Mouse (Mus musculus) intestine, embryonic 14.5 days (tissue): Measurements from ENCODE around the gene Bbx. TPM values are rescaled to one million over a fixed set of nuclear protein-coding genes. Genes with fewer than 3 reads are reported as not detected.
A peak's percentile ranks its signal among the peaks of the same experiment; 100 is the strongest.

Source experiments
- ATAC-seq: fragments of 200-750 bp; cut with Nextera tagmentation; replicated peaks from 2 replicates; pipeline ENCODE4 v1.8.0; 2017; ENCODE audit warnings: low read depth, moderate number of reproducible peaks, moderate TSS enrichment, moderate library complexity; ENCODE audit not compliant: low FRiP score, low TSS enrichment
- DNase-seq: peaks from one replicate; pipeline ENCODE4 v3.0.0-alpha.2; 2018; ENCODE audit warnings: low spot score
- H3K27ac ChIP-seq: fragments of 300-500 bp; sonication (generic); 2 replicates; pipeline ENCODE4 v1.5.1; 2014; ENCODE audit warnings: low read depth, mild to moderate bottlenecking, control low read depth
- H3K27me3 ChIP-seq: fragments of 300-500 bp; sonication (generic); replicated peaks from 2 replicates; pipeline ENCODE4 v1.6.1; 2014; ENCODE audit warnings: low read length, control low read depth; ENCODE audit not compliant: control insufficient read depth, insufficient read depth
- H3K36me3 ChIP-seq: fragments of 300-500 bp; sonication (generic); 2 replicates; pipeline ENCODE4 v1.6.1; 2014; ENCODE audit warnings: low read length, control low read depth; ENCODE audit not compliant: control insufficient read depth, insufficient read depth
- H3K4me1 ChIP-seq: fragments of 300-500 bp; sonication (generic); replicated peaks from 2 replicates; pipeline ENCODE4 v1.6.1; 2014; ENCODE audit warnings: low read length, control low read depth, mixed read lengths; ENCODE audit not compliant: control insufficient read depth, insufficient read depth
- H3K4me2 ChIP-seq: fragments of 300-500 bp; sonication (generic); 2 replicates; pipeline ENCODE4 v1.6.1; 2014; ENCODE audit warnings: low read length
- H3K4me3 ChIP-seq: fragments of 300-500 bp; sonication (generic); 2 replicates; pipeline ENCODE4 v1.5.1; 2014; ENCODE audit warnings: low read depth, low read length, control low read depth, mixed read lengths
- H3K9ac ChIP-seq: fragments of 300-500 bp; sonication (generic); 2 replicates; pipeline ENCODE4 v1.6.1; 2014; ENCODE audit warnings: mild to moderate bottlenecking, low read length
- H3K9me3 ChIP-seq: fragments of 300-500 bp; sonication (generic); 2 replicates; pipeline ENCODE4 v1.6.1; 2016; ENCODE audit warnings: low read length, control low read depth; ENCODE audit not compliant: control insufficient read depth
- WGBS: fragments of 180-500 bp; shearing (Covaris S2); extraction: QIAGEN DNeasy Blood & Tissue Kit; methylation state at CpG from one replicate; pipeline ENCODE4 v1.1.7; 2014; 5-methylcytosine and 5-hydroxymethylcytosine counted together
- polyA plus RNA-seq: library from polyadenylated mRNA; unstranded; fragments of >200 nt; fragmentation: Nextera tagmentation; extraction: Ambion mirVana; gene quantifications from 2 replicates; pipeline ENCODE4 v1.2.1, GENCODE M21; 2014

Bbx gene
- polyA plus RNA-seq, 1 experiment from 2014 or later, result 34.0 TPM

DNA sequence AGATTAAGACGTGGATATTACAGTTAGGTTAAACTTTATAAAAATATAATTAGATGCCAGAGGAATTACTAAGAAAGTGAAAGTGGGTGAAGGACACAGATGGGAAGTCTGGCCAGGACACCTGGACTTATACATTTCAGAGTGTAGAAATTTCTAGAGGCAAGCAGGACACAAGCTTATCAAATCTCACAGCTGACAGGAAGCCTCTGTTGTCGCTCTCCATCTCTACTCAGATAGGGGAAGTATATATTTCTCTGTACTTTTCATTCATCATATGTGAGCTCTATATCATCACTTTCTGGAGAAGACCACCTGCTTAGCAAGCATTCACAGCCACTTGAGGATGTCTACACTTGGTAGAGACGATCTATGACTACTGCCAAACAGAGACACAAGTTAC is 113.9 kb downstream of the Bbx start:
- no peak for DNase-seq
- no peak overlapping the region for H3K9ac ChIP-seq
- 83% methylated on average over 3 of the region's 3 CpGs for WGBS
- no peak for ATAC-seq
- H3K4me1 ChIP-seq, result no peaks in the 10 kb centered on the region
- no peak overlapping the region for H3K4me2 ChIP-seq
- H3K36me3 ChIP-seq, result no peaks in the 10 kb centered on the region
- H3K9me3 ChIP-seq, result no peaks in the 10 kb centered on the region
- H3K27ac ChIP-seq, result no peak overlapping the region
- no peaks in the 10 kb centered on the region for H3K27me3 ChIP-seq
- H3K4me3 ChIP-seq, result no peak overlapping the region

DNA sequence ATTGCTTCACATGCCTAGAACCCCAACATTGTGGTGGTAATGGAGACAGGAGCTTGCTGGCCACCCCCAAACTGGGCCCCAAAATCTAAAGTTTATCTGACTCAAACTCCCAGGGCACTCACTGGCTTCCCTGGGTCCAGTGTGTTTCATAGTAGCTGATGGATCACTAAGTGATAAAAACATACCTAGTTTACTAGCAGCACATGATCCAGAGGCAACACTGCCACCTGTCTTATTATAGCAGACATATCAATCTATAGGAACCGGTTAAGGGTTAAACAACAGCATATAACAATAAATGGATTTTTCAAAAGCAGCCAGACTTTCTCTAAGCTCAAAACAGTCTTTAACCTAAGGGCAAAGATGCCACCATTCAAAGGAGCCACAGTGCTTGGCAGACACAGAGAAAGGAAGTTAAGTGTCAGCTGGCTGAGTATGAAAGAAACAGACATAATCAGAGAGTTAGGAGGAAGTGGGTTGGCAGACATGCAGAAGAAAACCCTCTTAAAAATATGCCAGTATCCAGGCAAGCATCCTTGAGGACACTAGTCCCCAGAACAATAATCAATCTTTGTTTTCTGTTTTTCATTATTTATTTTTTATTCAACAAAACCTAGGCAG is 116.7 kb downstream of the Bbx start:
- H3K27ac ChIP-seq, result no peak overlapping the region
- ATAC-seq (no peak), DNase-seq (no peak)
- no peak overlapping the region for H3K4me3 ChIP-seq
- H3K4me2 ChIP-seq, result no peak overlapping the region
- H3K9me3 ChIP-seq, result no peaks in the 10 kb centered on the region
- 85% methylated on average over 1 of the region's 1 CpGs for WGBS
- no peak overlapping the region for H3K9ac ChIP-seq
- H3K27me3 ChIP-seq, result no peaks in the 10 kb centered on the region
- H3K4me1 ChIP-seq, result no peaks in the 10 kb centered on the region
- H3K36me3 ChIP-seq, result no peaks in the 10 kb centered on the region

DNA sequence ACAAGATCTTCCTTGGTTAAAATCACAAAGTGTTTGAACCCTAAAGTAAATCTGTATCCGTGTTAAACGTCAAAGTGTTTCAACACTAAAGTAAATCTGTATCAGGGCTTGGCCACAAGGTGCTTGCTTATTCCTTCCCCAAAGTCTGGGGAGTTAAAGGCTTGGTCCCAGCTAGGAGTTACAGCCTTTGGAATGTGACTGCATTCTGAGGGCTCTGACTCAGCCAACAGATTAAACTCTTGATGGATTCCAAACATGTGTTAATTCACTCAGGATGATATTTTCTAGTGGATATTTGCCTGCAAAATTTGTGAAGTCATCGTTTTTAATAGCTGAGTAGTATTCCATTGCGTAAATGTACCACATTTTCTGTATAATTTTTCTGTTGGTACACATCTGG is 120.6 kb downstream of the Bbx start:
- Histone ChIP-seq H3K4me1 (peaks cover 6% of the 10 kb centered on the region; the same call in 1 of the 2 replicates), H3K4me2 (no peak overlapping the region), H3K9me3 (no peaks in the 10 kb centered on the region), H3K27ac (no peak overlapping the region), H3K36me3 (no peaks in the 10 kb centered on the region), H3K9ac (no peak overlapping the region), H3K4me3 (no peak overlapping the region), H3K27me3 (no peaks in the 10 kb centered on the region)
- WGBS, result 73% methylated on average over 4 of the region's 4 CpGs
- ATAC-seq (no peak), DNase-seq (no peak)

DNA sequence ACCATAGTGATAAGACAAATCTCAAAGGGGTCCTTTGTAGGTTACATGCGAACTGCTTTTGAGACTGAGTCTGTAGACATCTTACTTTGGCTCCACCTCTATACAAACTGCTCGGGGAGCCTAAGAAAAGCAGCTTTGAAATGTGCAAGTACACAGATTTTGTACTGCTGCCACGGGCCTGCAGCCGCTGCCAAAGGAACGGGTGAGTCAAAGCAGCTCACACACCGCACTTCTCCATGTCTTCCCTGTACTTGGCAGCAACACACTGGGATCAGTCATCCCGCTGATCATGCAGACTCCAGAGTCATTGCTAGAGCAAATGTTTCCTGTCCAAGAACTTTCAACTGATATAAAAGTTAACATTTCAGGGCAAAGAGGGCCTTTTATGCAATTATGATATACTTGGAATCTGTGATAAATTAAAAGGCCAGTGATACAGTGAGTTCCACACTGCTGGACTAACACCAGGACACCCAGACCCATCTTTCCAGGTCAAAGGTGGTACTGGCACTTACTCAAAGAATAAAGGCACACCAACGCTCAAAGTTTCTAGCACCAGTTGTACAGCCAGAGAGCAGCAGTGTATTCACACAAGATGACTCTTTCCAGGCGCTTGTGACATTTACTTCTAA is 122.7 kb downstream of the Bbx start:
- no peaks in the 10 kb centered on the region for H3K27me3 ChIP-seq
- 57% methylated on average over 9 of the region's 9 CpGs for WGBS
- no peak overlapping the region for H3K27ac ChIP-seq
- DNase-seq, result peak; percentile 60
- H3K4me3 ChIP-seq, result no peak overlapping the region
- H3K4me2 ChIP-seq, result no peak overlapping the region
- H3K36me3 ChIP-seq, result no peaks in the 10 kb centered on the region
- peaks cover 6% of the 10 kb centered on the region; the same call in 1 of the 2 replicates for H3K4me1 ChIP-seq
- H3K9me3 ChIP-seq, result no peaks in the 10 kb centered on the region
- 0 out of 2 replicates have a peak, but pooled peaks have one; percentile 36 for ATAC-seq
- H3K9ac ChIP-seq, result no peak overlapping the region

DNA sequence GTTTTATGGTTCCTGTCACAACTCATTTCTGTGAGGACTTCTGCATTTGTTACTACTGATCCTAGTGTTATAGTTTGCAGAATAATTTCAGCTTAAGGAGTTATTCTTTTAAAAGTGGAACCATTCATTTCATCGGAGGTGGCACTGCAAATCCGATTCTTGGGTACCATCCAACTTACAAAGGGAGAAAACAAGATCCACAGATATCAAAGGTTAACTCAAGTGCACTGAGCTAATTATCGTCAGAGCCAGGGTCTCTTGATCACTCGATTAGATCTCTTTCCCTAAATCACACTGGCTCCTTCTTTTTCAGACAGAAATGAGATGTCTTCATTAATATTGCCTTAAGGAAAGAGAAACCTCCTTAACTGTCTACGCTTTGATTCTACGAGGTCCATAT is 123.9 kb downstream of the Bbx start:
- H3K36me3 ChIP-seq, result no peaks in the 10 kb centered on the region
- no peak overlapping the region for H3K4me2 ChIP-seq
- no peaks in the 10 kb centered on the region for H3K9me3 ChIP-seq
- DNase-seq (no peak), ATAC-seq (no peak)
- no peak overlapping the region for H3K4me3 ChIP-seq
- H3K27ac ChIP-seq, result no peak overlapping the region
- no peaks in the 10 kb centered on the region for H3K27me3 ChIP-seq
- peaks cover 6% of the 10 kb centered on the region; the same call in 1 of the 2 replicates for H3K4me1 ChIP-seq
- 84% methylated on average over 6 of the region's 6 CpGs for WGBS
- no peak overlapping the region for H3K9ac ChIP-seq

DNA sequence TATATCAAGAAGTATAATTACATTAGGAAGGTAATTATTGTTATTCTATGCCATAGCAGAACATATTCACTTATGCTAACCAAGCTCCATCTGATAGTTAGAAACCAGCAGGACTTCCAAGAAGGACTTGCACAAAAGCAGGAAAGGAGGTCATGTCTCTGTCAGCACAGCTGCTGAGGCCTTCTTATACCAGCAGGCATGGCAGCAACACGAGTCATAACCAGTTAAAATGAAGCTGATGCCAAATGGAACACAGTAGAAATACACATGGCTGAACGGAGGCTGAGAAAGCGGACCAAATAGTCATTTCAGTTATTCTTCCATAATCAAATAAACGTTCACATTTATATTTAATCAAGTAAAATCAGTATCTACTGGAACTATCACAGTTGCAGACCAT is 125.0 kb downstream of the Bbx start:
- Histone ChIP-seq H3K9ac (no peak overlapping the region), H3K9me3 (no peaks in the 10 kb centered on the region), H3K4me1 (peaks cover 6% of the 10 kb centered on the region; the same call in 1 of the 2 replicates), H3K36me3 (no peaks in the 10 kb centered on the region), H3K4me3 (no peak overlapping the region), H3K27me3 (no peaks in the 10 kb centered on the region), H3K4me2 (no peak overlapping the region), H3K27ac (no peak overlapping the region)
- DNase-seq, result no peak
- WGBS, result 84% methylated on average over 4 of the region's 4 CpGs
- ATAC-seq, result no peak

DNA sequence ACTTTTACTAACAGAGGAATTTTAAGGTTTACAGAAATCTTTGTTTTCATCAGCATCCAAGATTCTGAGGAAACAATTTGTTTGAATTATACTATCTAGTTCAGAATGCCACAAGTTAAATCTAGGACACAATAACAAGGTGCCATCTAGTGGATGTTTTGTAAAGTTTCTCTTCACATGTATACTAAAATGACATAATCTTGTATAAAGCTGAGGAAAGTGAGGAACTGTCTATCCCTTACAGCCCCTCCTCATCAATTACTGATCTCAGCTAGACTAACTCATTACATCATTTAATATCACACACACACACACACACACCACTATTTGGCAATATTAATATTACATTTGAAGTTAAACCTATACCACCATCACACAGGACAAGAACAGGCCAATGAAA is 125.5 kb downstream of the Bbx start:
- ATAC-seq, result no peak
- H3K4me2 ChIP-seq, result no peak overlapping the region
- no peak overlapping the region for H3K27ac ChIP-seq
- H3K9ac ChIP-seq, result no peak overlapping the region
- no peaks in the 10 kb centered on the region for H3K9me3 ChIP-seq
- no peaks in the 10 kb centered on the region for H3K36me3 ChIP-seq
- no peaks in the 10 kb centered on the region for H3K27me3 ChIP-seq
- DNase-seq, result no peak
- H3K4me3 ChIP-seq, result no peak overlapping the region
- H3K4me1 ChIP-seq, result peaks cover 6% of the 10 kb centered on the region; the same call in 1 of the 2 replicates

DNA sequence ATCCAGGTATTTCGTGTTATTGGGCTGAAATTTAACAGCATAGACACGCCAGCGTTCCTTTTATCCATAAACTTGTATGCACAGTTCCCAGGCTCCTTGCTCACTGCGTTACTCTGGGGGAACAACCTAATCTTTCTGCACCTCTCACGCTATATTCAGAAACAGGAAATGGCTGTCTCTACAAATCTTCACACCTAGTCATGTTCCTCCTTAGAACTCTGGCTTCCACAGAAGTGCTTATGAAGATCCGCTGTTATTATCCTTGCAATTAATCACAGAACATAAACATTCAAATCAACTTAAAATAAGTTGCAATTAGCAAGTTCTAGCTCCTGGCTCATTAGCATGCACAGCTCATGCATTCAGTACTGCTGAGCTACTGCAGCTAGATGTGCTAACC is 127.0 kb downstream of the Bbx start:
- no peak overlapping the region for H3K27ac ChIP-seq
- no peak overlapping the region for H3K9ac ChIP-seq
- no peak overlapping the region for H3K4me2 ChIP-seq
- DNase-seq (no peak), ATAC-seq (no peak)
- no peaks in the 10 kb centered on the region for H3K9me3 ChIP-seq
- no peaks in the 10 kb centered on the region for H3K36me3 ChIP-seq
- 71% methylated on average over 6 of the region's 6 CpGs for WGBS
- no peaks in the 10 kb centered on the region for H3K27me3 ChIP-seq
- H3K4me1 ChIP-seq, result peaks cover 6% of the 10 kb centered on the region; the same call in 1 of the 2 replicates
- H3K4me3 ChIP-seq, result no peak overlapping the region

DNA sequence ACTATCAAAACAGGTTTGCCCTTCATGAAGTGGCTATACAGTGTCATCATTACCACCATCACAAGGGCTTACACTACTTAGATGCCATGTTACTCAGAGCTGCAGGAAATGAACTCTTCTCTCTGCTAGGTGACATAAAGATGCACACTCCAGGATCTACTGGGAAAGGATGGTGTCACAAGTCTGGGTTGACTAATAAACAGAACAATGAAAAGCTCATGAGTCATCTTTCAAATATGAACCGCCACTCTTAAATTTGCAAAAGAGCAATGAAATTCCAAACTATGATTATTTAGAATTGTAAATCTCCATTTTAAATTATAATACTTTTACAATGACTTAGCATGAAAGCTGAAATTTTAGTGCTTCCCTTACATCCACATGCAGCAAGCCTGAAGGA is 129.6 kb downstream of the Bbx start:
- H3K9ac ChIP-seq, result no peak overlapping the region
- no peak overlapping the region for H3K4me2 ChIP-seq
- DNase-seq (no peak), ATAC-seq (no peak)
- H3K9me3 ChIP-seq, result no peaks in the 10 kb centered on the region
- H3K4me1 ChIP-seq, result no peaks in the 10 kb centered on the region
- 97% methylated on average over 1 of the region's 1 CpGs for WGBS
- no peak overlapping the region for H3K4me3 ChIP-seq
- H3K27me3 ChIP-seq, result no peaks in the 10 kb centered on the region
- H3K36me3 ChIP-seq, result no peaks in the 10 kb centered on the region
- no peak overlapping the region for H3K27ac ChIP-seq
